Mouse (Mus musculus): ENCODE results near the gene Ephx1.
A peak's percentile ranks its signal among the peaks of the same experiment; 100 is the strongest.
"Not testable (repeated sequence)": the region's sequence is repeated elsewhere in the genome, so short reads cannot be mapped to it uniquely, and the experiment has no call there.

The Ephx1 gene

GRCm38 (mm10) chr1:181013446-181013845, 7.3 kb downstream of the Ephx1 start:
- DNase-seq (ENCODE audit: low spot score) = no peak

- DNase-seq (ENCODE audit: low spot score) = no peak
Measured at GRCm38 (mm10) chr1:181012416-181012815, 8.3 kb downstream of the Ephx1 start.

- no peak for DNase-seq (ENCODE audit: low spot score)
Measured at GRCm38 (mm10) chr1:181011601-181012000, 9.1 kb downstream of the Ephx1 start.

- no peak for DNase-seq (ENCODE audit: low spot score)
Measured at GRCm38 (mm10) chr1:181010171-181010932, 10.4 kb downstream of the Ephx1 start.

GRCm38 (mm10) chr1:181009754-181010153, 10.9 kb downstream of the Ephx1 start:
- DNase-seq (ENCODE audit: low spot score) = peak; percentile 65

- no peak for DNase-seq (ENCODE audit: low spot score)
Measured at GRCm38 (mm10) chr1:181009011-181009590, 11.6 kb downstream of the Ephx1 start.

GRCm38 (mm10) chr1:181008266-181008665, 12.4 kb downstream of the Ephx1 start:
- peak; percentile 70 for DNase-seq (ENCODE audit: low spot score)

- DNase-seq (ENCODE audit: low spot score) = no peak
Measured at GRCm38 (mm10) chr1:181007831-181008230, 12.9 kb downstream of the Ephx1 start.

GRCm38 (mm10) chr1:181005331-181005730, 15.4 kb downstream of the Ephx1 start:
- no peak for DNase-seq (ENCODE audit: low spot score)

- DNase-seq (ENCODE audit: low spot score) = no peak
Measured at GRCm38 (mm10) chr1:181003790-181004189, 16.9 kb downstream of the Ephx1 start.

- no peak for DNase-seq (ENCODE audit: low spot score)
Measured at GRCm38 (mm10) chr1:181001621-181002020, 19.1 kb downstream of the Ephx1 start.

GRCm38 (mm10) chr1:181001217-181001616, 19.5 kb downstream of the Ephx1 start:
- no peak for DNase-seq (ENCODE audit: low spot score)

- DNase-seq (ENCODE audit: low spot score) = no peak
Measured at GRCm38 (mm10) chr1:181000501-181001092, 20.1 kb downstream of the Ephx1 start.

- DNase-seq (ENCODE audit: low spot score) = peak; percentile 55
Measured at GRCm38 (mm10) chr1:180992142-180992541, 28.6 kb downstream of the Ephx1 start.

- no peak for DNase-seq (ENCODE audit: low spot score)
Measured at GRCm38 (mm10) chr1:180990671-180991070, 30.0 kb downstream of the Ephx1 start.

GRCm38 (mm10) chr1:180987759-180988158, 32.9 kb downstream of the Ephx1 start:
- DNase-seq (ENCODE audit: low spot score) = peak; percentile 80

GRCm38 (mm10) chr1:180986701-180987100, 34.0 kb downstream of the Ephx1 start:
- DNase-seq (ENCODE audit: low spot score) = no peak

- not testable (repeated sequence) for DNase-seq (ENCODE audit: low spot score)
Measured at GRCm38 (mm10) chr1:180981298-180982046, 39.2 kb downstream of the Ephx1 start.

GRCm38 (mm10) chr1:180980464-180980863, 40.2 kb downstream of the Ephx1 start:
- no peak for DNase-seq (ENCODE audit: low spot score)

GRCm38 (mm10) chr1:180979484-180980251, 41.0 kb downstream of the Ephx1 start:
- DNase-seq (ENCODE audit: low spot score) = no peak

GRCm38 (mm10) chr1:180976110-180976679, 44.5 kb downstream of the Ephx1 start:
- peak; percentile 52 for DNase-seq (ENCODE audit: low spot score)
